Mouse (Mus musculus) gastrocnemius, adult 18-20 months (tissue): ENCODE data around the gene Cd79a. TPM values are rescaled to one million over a fixed set of nuclear protein-coding genes. Genes with fewer than 3 reads are reported as not detected.

Experiments used
- DNase-seq: peaks from one replicate; pipeline ENCODE4 v3.0.0; 2021; ENCODE audit warnings: low spot score
- total RNA-seq, 2 experiments: library from RNA; stranded (reverse); gene quantifications; 2 replicates each; pipeline ENCODE4 v1.2.3; 2021

The Cd79a gene
- total RNA-seq, 2 experiments from 2014 or later = 0.14 TPM; not detected in 1

DNA sequence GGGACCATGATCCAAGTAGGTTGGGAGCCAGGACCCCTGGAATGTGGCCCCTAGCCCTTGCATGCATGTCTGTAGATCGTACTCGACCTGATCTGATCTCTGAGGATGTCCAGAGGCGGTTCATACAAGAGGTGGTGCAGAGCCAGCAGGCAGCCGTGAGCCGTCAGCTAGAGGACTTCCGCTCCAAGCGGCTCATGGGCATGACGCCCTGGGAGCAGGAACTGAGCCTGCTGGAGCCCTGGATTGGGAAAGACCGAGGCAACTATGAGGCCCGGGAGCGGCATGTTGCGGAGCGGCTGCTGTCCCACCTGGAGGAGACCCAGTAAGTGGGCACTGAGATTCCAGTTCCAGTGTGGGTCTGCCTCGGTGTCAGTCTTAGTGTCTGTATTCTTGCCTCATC is 15.3 kb downstream of the Cd79a start:
- no peak for DNase-seq

DNA sequence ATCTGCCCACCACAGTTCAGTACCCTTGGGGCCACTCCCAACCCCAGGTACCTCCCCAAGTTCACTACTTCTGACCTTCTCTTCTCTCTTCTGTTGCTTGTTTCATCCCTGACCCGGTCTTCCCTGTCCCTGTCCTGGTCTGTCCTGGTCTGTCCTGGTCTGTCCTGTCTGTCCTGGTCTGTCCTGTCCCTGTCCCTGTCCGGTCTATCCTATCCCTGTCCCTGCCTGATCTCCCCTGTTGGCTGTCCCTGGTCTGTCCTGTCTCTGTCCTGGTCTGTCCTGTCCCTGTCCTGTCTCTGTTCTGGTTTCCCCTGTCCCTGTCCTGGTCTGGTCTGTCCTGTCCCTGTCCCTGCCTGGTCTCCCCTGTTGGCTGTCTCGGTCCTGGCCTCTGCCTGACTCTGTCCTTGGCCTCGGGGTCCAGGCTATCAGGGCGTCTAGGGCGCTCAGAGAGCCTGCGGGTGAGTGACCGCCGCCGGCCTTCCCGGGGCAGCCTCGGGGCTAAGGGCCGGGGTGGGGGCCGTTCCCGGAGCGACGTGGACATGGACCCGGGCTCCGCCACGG is 21.7 kb downstream of the Cd79a start:
- DNase-seq = no peak

DNA sequence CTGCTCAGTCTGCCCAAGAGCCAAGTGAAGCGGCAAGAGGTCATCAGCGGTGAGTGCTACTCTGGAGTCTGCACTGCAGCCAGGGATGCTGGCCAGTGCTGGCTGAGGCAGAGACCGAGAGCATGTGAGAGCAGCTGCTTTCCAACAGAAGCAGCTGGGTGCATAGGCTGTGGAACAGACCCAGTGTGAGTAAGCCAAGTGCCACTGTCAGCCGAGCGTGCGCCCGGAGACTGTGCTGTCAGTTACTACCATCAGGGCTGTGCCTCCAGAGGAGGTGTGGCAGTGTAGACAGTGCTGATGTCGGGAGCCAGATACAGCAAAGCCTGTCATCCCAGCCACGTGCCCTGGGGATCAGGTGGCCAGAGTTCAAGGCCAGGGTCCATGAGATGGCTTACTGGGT is 22.5 kb downstream of the Cd79a start:
- DNase-seq = peak; percentile 79

DNA sequence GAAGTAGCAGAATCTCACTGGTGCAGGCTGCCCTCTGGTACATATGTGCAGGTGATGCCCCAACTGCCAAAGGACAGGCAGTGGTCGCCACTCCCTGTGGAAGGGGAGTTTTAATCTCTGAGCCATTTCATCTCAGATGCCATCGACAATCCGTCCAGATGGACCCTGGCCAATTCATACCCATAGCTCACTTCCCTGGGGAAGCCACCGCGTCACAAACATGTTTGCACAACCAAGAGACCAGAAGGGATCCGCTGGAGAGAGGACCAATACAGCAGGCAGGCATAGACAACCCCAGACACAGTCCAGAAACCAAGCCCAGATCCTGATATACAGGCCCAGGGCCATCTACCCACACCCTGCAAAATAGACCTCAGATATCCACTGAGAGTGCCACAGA is 33.3 kb downstream of the Cd79a start:
- DNase-seq = no peak

DNA sequence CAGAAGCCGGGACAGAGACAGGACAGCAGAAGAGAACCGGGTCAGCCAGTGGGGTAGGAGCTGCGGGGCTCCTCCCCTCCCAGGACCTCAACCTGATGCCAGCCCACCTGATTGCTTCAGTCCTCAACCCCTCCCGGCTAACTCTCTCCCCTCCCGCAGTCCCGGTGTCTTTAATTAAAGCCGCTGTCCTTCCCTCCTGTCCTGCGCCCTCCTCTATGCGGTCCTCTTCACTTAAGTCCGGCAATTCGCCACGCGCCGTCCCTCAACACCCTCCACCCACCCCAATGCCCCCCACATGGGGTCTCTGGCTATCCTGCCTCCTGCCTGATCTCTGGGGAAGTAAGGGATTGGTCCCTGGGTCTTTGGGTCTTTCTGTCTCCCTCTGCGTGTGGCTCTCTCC is 34.5 kb downstream of the Cd79a start:
- DNase-seq = no peak

DNA sequence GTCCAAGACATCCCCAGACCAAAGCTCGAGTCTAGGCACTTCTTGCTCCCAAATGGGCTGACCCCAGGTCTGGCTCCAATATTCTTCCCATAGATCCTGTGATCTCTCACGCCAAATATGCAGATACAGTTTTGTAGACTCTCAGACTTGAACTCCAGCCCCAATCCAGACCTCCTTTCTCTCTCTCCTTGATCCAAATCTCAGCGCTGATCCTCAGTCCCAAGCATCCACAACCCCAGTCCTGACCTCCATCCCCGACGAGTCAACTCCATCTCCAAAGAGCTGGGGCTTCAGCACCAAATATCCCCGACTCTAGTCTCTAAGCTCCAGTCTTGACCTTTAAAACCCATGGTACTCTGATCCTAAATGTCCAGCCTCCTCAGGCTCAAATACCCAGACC is 46.5 kb downstream of the Cd79a start:
- DNase-seq = no peak

DNA sequence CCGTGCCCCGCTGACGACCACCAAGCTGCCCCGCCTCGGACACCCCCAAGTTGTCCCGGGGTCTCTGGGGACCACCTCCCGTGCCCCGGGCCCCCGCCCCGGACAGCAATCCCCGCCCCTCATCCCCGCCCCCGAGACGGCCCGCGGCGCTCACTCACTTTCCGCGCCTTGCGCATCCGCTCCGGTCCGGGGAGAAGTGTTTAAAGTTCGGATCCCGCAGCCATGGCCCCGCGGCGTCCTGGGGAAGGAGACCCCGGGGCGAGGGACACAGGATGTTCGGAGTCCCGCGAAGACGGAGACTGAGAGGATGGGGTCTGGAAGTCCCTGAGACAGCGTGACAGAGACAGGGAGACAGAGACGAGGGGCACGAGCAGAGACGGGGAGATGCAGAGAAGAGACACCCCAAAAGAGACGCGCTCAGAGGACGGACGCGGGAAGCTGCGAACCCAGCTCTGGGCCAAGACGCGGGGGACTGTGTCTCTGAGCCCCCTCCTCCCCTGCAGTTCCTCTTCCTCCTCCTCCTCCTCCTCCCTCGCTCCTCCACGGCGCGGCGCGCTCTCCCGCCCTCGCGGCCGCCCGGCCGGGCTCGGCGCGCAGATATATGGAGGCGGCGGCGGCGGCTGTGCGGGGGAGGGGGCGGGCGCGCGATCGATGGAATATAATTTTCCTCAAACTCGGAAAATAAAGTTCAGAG is 47.2 kb downstream of the Cd79a start, which contains the start of gene Gm4881:
Gm4881 (minus strand) TSS at position 238 of the 694 bp plus-strand sequence.
- DNase-seq = no peak

DNA sequence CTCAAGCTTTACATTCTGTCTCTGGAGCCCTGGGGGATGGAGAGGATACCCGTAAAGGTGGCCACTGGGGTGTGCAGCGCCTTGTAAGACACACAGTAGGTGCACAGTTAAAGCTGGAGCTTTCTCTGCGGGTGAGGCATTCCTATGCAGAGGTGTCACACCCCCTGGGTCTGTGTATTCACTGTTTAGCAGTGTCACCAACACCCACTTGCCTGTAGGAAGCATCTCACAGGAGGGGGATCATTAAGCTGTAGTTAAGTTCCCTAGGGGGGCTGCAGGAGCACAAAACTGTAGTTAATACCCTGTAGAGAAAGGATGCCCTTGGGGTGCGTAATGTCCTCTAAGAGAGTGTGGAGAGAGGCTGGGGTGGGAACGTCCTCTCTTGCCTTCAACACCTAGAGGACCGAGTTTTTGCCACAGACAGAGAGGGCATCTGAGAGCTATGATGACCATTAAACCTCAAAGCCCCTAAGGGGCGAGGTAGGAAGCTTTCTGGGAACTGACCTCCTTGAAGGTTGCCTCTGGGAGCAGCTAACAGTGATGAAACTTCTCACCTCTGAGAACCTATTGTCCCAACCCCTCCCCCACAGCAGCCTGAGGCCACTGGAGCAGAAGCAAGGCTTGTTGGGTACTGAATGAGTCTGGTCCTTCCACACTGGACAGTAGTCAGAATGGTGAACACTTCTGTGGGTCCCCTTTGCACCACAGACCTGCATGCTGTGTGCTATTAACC is 50.3 kb downstream of the Cd79a start:
- no peak for DNase-seq

DNA sequence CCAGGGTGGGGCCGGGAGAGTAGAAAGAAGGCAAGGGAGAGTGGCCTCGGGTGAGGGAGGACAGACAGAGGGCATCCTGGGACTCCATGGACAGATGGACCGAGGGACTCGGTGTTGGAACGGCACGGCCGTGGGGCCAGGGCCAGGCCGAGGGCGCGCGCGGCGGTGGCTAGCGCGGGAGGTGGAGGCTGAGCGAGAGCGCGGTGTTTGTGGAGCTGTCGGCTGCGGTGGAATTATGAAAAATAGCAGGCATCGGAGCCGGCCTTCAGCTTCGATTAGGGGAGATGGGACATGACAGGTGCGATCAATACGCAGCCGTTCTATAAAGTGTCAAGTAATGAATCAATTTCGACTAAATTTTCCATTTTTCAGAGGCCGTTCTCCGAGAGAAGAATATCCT is 51.6 kb downstream of the Cd79a start:
- DNase-seq = no peak

DNA sequence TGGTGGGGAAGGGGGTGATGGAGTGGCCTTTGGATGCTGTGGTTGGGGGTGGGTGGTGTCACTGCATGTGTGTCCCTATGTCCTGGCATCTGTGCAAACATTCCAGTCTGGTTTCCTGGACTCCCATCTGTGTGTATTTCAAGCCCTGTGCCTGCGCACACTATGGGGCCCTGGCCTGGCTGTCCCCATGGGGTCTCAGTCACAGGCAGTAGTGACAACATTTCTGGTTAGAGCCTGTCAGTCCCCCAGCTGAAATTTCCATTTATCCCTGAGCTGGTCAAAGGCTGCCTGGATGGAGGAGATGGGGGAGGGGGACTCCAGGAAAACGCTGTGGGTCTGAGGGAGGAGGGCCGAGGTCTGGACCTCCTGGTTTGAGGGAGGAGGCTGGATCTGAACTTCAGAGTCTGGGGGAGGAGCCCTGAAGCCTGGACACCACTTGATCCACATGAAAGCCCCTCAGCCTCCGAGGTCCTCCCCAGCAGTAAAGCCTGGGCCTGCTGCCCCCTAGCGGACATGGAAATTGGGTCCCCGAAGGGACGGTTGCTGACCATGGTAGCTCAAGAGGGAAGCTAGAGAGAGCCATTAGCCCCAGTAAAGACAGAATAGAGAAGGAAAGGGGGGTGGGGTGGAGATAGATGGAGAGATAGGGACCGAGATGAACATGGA is 52.9 kb downstream of the Cd79a start:
- peak; percentile 63 for DNase-seq

Other genes starting within 250 kb of the Cd79a start
- gene Tex101, start 220.7 kb upstream of the Cd79a start, total RNA-seq = not detected
- gene BC049730, start 188.1 kb upstream of the Cd79a start, total RNA-seq = not detected
- gene Gm4763, start 170.5 kb upstream of the Cd79a start, total RNA-seq = not detected
- not detected for gene Cd177, start 137.1 kb upstream of the Cd79a start, total RNA-seq
- not detected for gene Ceacam10, start 120.2 kb upstream of the Cd79a start, total RNA-seq
- not detected for gene Gm9844, start 35.2 kb upstream of the Cd79a start, total RNA-seq
- not detected for gene Lypd4, start 27.4 kb upstream of the Cd79a start, total RNA-seq
- gene Dmrtc2, start 27.3 kb upstream of the Cd79a start, total RNA-seq = not detected
- gene Rps19, start 13.0 kb upstream of the Cd79a start, total RNA-seq = 100 to 1,000 TPM; 312 to 357 TPM
- gene Arhgef1, start 5.5 kb downstream of the Cd79a start, total RNA-seq = 10 to 100 TPM; 21.0 to 23.8 TPM
- gene Gm4881, start 47.1 kb downstream of the Cd79a start, total RNA-seq = not detected
- gene Rabac1, start 75.4 kb downstream of the Cd79a start, total RNA-seq = 100 to 1,000 TPM; 222 to 264 TPM
- under 1 TPM; 0.17 to 0.23 TPM for gene Atp1a3, start 108.6 kb downstream of the Cd79a start, total RNA-seq
- 1 to 10 TPM; 1.7 to 2.7 TPM for gene Grik5, start 175.0 kb downstream of the Cd79a start, total RNA-seq
- gene Zfp574, start 175.2 kb downstream of the Cd79a start, total RNA-seq = 1 to 10 TPM; 7.5 to 7.7 TPM